Comparison of ENCODE assay signal across 8 mouse cellular contexts in genomic region chr8:125254188-125255005, GRCm38 (mm10).
DNase-seq lines count a peak whose midpoint lies in the region; ATAC-seq and TF ChIP-seq lines count a peak whose summit lies in the region.

No protein-coding gene starts in this region.

- H3K9me3 ChIP-seq in megakaryocyte, embryonic 14.5 days: no peaks in the 10 kb centered on the region

- no peak for TF ChIP-seq CTCF in cortical plate, adult 2 months (IDR thresholded peaks at IDR 0.05; ENCODE audit: extremely low read depth, insufficient read depth, low read length)

- H3K27me3 ChIP-seq in megakaryocyte, embryonic 14.5 days (replicated peaks): peaks cover 18% of the 10 kb centered on the region

- peak overlapping the region; percentile 36 for H3K4me3 ChIP-seq in cortical plate, adult 2 months (ENCODE audit: insufficient read depth, low read length)
- peak overlapping the region; percentile 81 for H3K4me3 ChIP-seq in megakaryocyte, embryonic 14.5 days (replicated peaks)

- H3K36me3 ChIP-seq in megakaryocyte, embryonic 14.5 days (replicated peaks; ENCODE audit: low read length): no peaks in the 10 kb centered on the region

- TF ChIP-seq POLR2A in cortical plate, adult 2 months (IDR thresholded peaks at IDR 0.05; ENCODE audit: extremely low read depth, insufficient read depth, low read length): peak; percentile 88

- intact Hi-C loops in gastrocnemius, postnatal 14 days (cut with DNase I; ENCODE audit: low total_unique reads): no loop called here

- peak; percentile 54 for DNase-seq in adipocyte (ENCODE audit: low spot score)
- DNase-seq in gastrocnemius, postnatal 14 days: peak; percentile 85
- DNase-seq in left cerebral cortex, adult 9 months (ENCODE audit: low spot score in 2 of 2): peak; percentile 80 to 94
- DNase-seq in right cerebral cortex, postnatal 10 days (ENCODE audit: low spot score in 2 of 2): peak; percentile 97
- DNase-seq in urinary bladder, postnatal 10 days (ENCODE audit: low spot score): peak; percentile 29

- H3K27ac ChIP-seq in cortical plate, adult 2 months (ENCODE audit: insufficient read depth, low read length): peak overlapping the region; percentile 53

- peak; percentile 75 for ATAC-seq in inflammation-experienced regulatory T-cells, adult 6 months

- H3K4me1 ChIP-seq in cortical plate, adult 2 months (ENCODE audit: control insufficient read depth, insufficient read depth, low read length): peaks cover 4% of the 10 kb centered on the region
- peaks cover 17% of the 10 kb centered on the region for H3K4me1 ChIP-seq in megakaryocyte, embryonic 14.5 days

Comparison
In these comparisons a context has a peak if more than half of its experiments do, and no peak if none do; other contexts are left out.
1. Peak in every context shown above with its lines: DNase-seq, ATAC-seq, H3K4me3 ChIP-seq and H3K27ac ChIP-seq.
2. DNase-seq: peak in every context shown above with its lines; median percentile 97 in right cerebral cortex, postnatal 10 days; 87 in left cerebral cortex, adult 9 months; 85 in gastrocnemius, postnatal 14 days; 54 in adipocyte; 29 in urinary bladder, postnatal 10 days.